Mouse (Mus musculus): ENCODE results near the gene Osgep. TPM values are rescaled to one million over a fixed set of nuclear protein-coding genes. Genes with fewer than 3 reads are reported as not detected.
"Not testable (repeated sequence)": the region's sequence is repeated elsewhere in the genome, so short reads cannot be mapped to it uniquely, and the experiment has no call there.

The Osgep gene
- total RNA-seq (2021): 10 to 100 TPM; 29.9 to 34.2 TPM

DNA sequence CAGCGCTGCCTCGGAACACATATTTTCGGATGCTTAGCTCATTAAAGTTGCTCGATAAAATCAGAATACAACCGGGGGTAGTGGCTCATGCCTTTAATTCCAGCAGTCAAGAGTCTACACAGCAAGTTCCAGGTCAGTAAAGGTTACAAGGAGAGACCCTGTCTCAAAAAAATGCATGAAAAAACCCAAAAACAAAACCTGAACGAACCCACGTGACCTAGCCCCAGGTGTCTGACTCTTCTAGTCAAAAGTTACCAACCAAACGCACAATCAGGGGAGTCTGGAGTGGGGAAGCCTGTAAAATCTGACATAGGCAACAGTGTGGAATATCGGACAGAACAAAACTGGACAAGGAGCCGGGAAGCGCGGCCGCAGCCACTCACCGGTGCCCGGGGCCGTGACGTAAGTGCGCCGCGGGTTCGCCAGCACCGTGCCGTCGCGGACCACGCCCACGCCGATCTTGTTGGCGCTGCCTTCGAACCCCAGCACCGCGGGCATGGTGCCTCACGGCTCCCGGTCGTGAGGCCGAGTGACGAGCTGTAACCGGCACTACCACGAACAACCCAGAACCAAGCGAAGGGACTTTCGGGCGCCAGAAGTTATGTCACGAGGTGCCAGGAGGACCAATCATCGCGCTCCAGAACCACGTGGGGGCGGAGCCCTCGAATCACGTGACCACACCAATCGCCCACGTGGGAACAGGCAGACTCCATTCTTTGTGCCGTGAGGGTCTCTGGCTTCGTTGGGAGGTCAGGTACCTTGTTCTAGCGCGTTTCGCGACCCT lies at the start of gene Osgep, which contains the start of gene Apex1:
Gene Osgep, minus strand, starts transcription at position 613 of the 784 bp plus-strand sequence.
Gene Apex1, plus strand, starts transcription at position 688 of the 784 bp plus-strand sequence.
- peak; percentile 97 to 98 for DNase-seq (ENCODE audit: extremely low spot score in 1 of 2, low spot score in 2 of 2)
- intact Hi-C loops (cut with DNase I): loop anchor here (5.0 kb wide), 1 partner anchor 97 kb away; no protein-coding TSS in a partner anchor

DNA sequence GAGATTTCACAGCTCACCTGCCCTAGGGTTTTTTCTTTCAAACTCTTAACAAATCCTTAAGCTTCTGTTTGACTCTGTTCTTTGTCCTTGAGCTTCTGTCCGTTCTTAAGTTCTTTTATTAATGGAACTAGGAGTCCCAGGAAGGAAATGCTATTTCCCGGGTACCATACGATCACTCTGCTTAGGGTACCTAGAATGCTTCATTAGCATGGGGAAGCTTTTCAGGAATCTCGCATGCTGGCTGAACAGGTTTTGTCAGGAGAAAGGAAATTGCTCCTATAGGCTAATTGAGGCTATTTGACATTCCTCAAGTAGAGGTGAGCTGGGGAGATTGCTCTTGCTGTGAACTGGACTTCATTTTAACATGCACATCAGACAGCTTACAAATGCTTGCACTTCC lies 49.0 kb upstream of the Osgep start:
- intact Hi-C loops (cut with DNase I): loop anchor here (10.0 kb wide), 1 partner anchor 91 kb away; no protein-coding TSS in a partner anchor
- no peak for DNase-seq (ENCODE audit: extremely low spot score in 1 of 2, low spot score in 2 of 2)

DNA sequence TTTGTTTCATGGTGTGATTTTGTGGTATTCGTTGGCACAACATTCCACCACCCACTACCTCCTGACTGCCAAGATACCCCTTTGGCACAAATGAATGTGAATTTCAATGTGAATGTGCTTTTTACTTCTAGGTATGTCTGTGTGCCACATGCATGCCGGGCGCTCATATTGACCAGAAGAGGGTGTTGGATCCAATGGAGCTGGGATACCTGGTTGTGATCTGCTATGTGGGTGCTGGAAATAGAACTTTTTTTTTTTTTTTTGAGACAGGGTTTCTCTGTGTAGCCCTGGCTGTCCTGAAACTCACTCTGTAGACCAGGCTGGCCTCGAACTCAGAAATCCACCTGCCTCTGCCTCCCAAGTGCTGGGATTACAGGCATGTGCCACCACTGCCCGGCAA lies 48.4 kb upstream of the Osgep start:
- intact Hi-C loops (cut with DNase I): loop anchor here (10.0 kb wide), 1 partner anchor 92 kb away; no protein-coding TSS in a partner anchor
- not testable (repeated sequence) for DNase-seq (ENCODE audit: extremely low spot score in 1 of 2, low spot score in 2 of 2)

DNA sequence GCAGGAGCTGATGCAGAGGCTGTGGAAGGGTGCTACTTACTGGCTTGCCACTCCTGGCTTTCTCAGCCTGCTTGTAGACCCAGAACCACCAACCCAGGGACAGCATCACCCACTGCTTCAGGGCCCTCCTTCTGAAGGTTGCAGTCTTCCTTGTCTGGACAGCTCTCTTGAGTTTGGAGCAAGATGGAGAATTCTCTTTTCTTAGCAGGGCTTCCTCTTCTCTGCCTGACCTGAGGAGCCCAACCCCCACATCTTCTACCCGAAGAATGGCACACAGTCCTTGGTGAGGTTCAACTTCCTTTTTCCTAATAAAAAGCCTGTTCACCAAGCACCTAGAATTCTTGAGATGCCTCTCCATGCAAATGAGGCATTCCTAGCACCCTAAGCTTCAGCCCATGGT lies 46.1 kb upstream of the Osgep start:
- no peak for DNase-seq (ENCODE audit: extremely low spot score in 1 of 2, low spot score in 2 of 2)
- intact Hi-C loops (cut with DNase I): loop anchor here (10.0 kb wide), 1 partner anchor 94 kb away; no protein-coding TSS in a partner anchor

DNA sequence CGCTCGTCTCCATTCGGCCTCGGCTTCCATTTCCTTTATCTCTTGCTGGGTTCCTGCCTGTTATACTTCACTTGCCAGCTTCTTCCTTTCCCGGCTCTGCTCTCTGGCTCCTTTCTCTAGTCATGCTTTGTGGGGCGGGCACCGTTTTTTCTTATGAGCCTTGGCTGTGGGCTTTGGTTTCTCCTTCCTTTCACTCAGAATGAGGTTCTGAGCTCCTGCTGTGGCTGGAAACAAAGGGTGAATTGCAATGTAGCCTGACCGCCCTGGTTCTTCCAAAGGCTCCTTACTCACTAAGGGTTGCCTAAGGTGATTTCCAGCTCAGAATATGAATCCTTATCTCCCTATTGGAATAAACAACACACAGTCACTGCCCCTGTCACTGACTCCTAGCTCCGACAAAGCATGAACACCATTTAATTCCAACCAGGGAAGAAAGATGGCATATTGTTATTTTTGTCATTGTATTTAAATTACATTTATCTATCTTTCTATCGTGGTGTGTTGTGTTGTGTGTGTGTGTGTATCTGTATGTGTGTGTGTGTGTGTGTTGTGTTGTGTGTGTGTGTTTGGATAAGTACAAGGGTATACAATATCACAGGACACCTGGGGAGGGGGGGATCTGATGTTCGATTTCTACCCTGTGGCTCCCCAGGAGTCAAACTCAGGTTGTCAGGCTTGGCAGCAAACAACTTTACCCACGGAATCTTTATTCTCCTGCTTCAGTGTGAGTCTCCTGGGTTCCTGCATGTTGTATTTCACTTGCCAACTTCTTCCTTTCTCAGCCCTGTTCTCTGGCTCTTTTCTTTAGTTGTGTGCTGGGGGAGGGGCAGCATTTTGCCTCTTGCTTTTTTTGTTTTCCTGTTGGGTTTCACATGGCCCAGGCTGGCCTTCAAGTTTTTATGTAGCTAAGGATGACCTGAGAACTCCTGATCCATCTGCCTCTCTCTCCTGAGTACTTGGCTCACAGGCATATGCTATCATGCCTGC lies 45.2 kb upstream of the Osgep start:
- DNase-seq (ENCODE audit: extremely low spot score in 1 of 2, low spot score in 2 of 2): peak; percentile 50 to 69
- intact Hi-C loops (cut with DNase I): loop anchor here (10.0 kb wide), 1 partner anchor 95 kb away; no protein-coding TSS in a partner anchor

DNA sequence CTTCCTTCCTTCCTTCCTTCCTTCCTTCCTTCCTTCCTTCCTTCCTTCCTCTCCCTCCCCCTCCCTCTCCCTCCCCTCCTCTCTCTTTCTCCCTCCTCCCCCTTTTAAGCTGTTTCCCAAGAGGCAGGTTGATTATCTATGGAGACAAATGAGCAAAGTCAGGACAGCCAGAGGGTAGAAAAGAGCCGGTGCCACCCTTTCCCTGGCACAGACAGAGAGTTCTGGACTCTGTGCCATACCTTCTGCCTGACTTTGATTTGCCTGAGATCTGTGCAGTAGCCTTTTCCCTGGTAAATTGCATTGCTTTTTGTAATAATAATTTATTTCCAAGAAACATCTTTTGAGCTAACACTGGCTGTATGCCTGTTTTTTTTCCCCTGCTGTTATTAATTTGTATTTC lies 44.3 kb upstream of the Osgep start:
- intact Hi-C loops (cut with DNase I): no loop called here
- no peak for DNase-seq (ENCODE audit: extremely low spot score in 1 of 2, low spot score in 2 of 2)

DNA sequence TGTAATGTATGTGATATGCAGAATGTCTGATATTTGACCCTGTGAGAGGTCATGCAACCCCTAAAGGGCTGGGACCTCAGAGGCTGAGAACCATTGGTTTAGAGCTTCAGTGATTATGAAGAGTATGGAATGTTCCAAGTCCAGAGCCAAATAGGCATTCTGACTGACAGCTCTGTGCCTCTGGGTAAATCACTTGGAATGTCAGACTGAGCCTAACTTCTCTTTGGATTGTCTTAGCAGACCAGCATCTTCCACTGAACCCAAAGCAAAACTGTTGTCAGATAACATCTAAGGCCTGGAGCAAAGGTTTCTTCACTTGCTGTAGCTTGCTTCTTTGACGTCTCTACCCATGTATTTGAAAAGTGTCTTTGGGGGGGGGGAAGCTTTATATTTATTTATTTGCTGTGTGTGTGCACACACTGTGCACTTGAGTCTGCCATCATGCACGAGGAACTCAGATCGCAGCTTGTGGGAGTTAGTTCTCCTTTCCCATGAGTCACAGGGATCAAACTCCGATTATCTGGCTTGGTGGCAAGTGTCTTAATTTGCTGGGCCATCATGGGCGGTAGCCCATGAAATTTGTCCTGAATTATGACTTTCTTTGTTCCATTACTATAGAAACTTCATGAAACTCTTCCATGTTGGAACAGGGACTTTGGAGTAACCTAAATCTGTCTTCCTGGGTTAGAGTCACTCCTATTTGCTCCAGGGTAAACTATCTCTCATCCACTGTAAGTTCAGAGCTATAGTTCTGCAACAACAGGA lies 43.7 kb upstream of the Osgep start:
- intact Hi-C loops (cut with DNase I): no loop called here
- DNase-seq (ENCODE audit: extremely low spot score in 1 of 2, low spot score in 2 of 2): no peak

DNA sequence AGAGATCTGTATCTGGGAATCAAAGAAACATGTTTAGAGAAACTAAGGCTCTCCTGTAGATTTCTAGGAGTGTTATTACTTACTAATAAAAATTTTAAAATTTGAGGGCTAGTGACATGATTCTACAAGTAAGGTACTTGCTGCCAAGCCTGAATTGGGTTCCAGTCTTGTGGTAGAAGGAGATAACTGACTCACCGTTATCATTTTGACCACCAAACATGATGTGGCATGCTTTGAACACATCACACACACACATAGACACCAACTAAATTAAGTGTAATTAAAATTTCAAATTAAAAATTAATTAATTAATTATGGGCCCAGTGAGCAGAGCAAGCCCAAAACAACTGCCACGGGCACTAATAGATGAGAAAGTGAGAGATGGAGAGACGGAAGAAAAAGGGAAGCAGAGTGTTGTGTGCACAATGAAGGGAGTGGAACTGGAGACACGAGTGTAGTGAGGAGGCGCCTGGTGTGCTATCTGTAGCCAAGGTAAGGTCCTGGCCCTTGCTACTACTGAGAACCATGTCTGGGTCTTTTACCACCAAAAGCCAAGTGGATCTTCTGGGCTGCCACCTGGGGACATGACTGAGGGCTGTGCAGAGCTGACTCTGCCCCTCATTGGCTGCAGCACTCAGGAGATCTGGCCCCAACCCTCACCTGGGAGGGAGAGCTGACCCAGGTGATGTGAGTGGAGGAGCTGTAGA lies 33.7 kb upstream of the Osgep start:
- intact Hi-C loops (cut with DNase I); DNase-seq (ENCODE audit: extremely low spot score in 1 of 2, low spot score in 2 of 2): not testable (repeated sequence)

DNA sequence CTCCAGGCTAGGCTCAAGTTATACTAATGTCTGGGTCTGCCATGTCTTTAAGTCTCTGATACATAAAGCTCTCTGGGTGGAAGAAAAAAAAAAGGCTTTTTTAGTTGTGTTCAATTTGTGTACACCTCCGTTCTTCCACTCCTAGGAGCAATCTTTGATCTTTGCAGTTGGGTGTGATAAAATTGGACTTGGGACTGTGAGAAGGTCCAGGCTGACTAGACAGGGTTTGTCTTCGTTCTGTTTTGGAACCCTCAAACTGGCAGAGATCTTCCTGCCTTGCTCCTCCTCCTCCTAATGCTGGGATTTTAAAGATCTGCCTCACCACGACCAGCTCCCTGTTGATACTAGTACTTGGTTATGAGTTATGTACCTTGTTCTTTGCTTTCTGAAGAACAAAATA lies 32.5 kb upstream of the Osgep start:
- DNase-seq (ENCODE audit: extremely low spot score in 1 of 2, low spot score in 2 of 2); intact Hi-C loops (cut with DNase I): not testable (repeated sequence)

DNA sequence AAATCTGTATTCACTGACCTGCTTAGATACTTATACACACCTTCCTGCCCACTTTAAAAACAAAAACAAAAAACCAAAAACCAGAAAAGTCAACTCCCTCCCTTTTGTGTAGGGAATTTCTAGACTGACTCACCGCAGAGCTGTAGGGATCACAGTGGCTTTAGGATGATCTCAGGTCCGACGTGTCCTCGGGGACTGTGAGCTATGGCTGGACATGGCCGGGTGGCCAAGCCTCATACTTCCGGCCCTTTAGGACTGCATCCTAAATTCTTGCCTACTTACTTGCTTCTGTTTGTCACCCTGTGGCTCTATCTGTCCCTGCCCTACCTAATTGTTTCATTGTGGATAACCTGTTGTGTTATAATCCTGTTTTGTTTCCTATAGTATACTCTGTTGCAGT lies 32.0 kb upstream of the Osgep start:
- DNase-seq (ENCODE audit: extremely low spot score in 1 of 2, low spot score in 2 of 2); intact Hi-C loops (cut with DNase I): not testable (repeated sequence)

DNA sequence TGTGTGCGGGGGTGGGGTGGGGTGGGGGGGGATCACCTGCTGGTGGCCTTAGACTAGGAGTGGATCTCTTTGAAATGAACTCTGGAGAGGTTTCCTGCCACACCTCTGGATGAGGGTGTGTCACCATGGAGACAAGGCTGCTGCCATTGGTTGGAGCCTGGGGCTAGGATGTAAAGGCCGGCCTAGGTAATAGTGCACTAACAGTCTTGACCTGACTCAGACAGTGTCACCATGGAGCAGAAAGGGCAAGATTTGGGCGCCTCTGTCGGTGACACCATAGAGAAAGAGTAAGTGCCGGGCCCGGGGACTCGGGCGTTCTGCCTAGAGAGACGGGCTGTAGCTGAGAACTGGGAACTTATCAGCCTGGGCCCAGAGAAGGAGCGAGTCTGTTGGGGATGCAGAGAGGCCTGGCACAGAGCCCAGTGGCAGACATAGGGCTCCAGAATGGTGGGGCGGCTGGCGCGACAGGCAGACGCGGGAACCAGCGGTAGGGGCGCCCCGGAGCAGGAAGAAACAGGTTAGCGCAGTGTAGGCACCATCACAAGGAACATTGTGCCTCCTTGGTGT lies 31.3 kb upstream of the Osgep start, which contains the start of gene Pnp2:
Gene Pnp2, plus strand, starts transcription at position 51 of the 567 bp plus-strand sequence.
- intact Hi-C loops (cut with DNase I): not testable (repeated sequence)
- peak; percentile 51 to 72 for DNase-seq (ENCODE audit: extremely low spot score in 1 of 2, low spot score in 2 of 2)

DNA sequence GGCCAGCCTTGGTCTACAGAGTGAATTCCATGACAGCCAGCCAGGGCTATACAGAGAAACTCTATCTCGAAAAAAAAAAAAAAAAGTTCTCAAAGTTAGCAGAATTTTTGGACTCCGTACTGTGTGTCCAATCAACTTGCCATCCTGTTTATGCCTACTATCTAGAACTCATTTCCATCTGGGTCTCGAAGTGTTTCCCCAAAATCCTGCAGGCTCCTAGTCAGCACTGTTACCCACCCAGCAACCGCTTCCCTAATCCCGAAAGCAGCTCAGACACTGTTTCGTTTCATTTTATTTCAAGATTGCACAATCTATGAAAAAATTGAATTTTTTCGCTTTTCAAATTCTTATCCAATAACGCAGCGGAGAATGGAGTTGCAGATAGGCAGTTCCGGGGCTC lies 30.8 kb upstream of the Osgep start:
- intact Hi-C loops (cut with DNase I): no loop called here
- DNase-seq (ENCODE audit: extremely low spot score in 1 of 2, low spot score in 2 of 2): no peak

DNA sequence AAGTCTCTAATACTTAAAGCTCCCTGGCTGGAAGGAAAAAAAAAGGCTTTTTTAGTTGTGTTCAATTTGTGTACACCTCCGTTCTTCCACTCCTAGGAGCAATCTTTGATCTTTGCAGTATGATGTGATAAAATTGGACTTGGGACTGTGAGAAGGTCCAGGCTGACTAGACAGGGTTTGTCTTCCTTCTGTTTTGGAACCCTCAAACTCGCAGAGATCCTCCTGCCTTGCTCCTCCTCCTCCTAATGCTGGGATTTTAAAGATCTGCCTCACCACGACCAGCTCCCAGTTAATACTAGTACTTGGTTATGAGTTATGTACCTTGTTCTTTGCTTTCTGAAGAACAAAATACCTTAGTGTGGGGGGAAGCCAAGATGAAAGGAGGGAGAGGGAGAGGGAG lies 20.8 kb upstream of the Osgep start:
- intact Hi-C loops (cut with DNase I); DNase-seq (ENCODE audit: extremely low spot score in 1 of 2, low spot score in 2 of 2): not testable (repeated sequence)

DNA sequence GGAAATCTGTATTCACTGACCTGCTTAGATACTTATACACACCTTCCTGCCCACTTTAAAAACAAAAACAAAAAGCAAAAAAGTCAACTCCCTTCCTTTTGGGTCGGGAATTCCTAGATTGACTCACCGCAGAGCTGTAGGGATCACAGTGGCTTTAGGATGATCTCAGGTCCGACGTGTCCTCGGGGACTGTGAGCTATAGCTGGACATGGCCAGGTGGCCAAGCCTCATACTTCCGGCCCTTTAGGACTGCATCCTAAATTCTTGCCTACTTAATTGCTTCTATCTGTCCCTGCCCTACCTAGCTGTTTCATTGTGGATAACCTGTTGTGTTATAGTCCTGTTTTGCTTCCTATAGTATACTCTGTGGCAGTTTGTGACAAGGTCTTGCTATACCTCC lies 20.4 kb upstream of the Osgep start:
- intact Hi-C loops (cut with DNase I); DNase-seq (ENCODE audit: extremely low spot score in 1 of 2, low spot score in 2 of 2): not testable (repeated sequence)

DNA sequence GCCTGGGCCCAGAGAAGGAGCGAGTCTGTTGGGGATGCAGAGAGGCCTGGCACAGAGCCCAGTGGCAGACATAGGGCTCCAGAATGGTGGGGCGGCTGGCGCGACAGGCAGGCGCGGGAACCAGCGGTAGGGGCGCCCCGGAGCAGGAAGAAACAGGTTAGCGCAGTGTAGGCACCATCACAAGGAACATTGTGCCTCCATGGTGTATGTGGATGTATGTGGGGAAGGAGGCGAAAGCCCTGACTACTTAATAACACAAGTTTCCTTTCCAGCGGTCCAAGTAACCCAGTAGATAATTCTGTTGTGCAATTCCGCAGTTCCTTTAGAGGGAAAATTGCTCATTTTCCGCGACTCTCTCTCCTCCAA lies 20.0 kb upstream of the Osgep start:
- intact Hi-C loops (cut with DNase I); DNase-seq (ENCODE audit: extremely low spot score in 1 of 2, low spot score in 2 of 2): not testable (repeated sequence)

DNA sequence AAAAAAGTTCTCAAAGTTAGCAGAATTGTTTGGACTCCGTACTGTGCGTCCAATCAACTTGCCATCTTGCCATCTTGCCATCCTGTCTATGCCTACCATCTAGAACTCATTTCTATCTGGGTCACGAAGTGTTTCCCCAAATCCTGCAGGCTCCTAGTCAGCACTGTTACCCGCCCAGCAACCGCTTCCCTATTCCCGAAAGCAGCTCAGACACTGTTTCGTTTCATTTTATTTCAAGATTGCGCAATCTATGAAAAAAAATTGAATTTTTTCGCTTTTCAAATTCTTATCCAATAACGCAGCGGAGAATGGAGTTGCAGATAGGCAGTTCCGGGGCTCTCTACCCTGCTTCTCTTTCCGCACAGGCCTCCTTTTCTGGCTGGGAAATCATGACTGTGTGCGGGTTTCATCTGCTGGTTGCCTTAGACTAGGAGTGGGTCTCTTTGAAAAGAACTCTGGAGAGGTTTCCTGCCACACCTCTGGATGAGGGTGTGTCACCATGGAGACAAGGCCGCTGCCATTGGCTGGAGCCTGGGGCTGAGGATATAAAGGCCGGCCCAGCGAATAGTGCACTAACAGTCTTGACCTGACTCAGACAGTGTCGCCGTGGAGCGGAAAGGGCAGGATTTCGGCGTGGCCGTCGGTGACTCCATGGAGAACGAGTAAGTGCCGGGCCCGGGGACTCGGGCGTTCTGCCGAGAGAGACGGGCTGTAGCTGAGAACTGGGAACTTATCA lies 19.4 kb upstream of the Osgep start, which contains the start of gene Gm49342:
Gene Gm49342, plus strand, starts transcription at position 586 of the 736 bp plus-strand sequence.
- peak; percentile 84 to 95 for DNase-seq (ENCODE audit: extremely low spot score in 1 of 2, low spot score in 2 of 2)
- intact Hi-C loops (cut with DNase I): no loop called here

DNA sequence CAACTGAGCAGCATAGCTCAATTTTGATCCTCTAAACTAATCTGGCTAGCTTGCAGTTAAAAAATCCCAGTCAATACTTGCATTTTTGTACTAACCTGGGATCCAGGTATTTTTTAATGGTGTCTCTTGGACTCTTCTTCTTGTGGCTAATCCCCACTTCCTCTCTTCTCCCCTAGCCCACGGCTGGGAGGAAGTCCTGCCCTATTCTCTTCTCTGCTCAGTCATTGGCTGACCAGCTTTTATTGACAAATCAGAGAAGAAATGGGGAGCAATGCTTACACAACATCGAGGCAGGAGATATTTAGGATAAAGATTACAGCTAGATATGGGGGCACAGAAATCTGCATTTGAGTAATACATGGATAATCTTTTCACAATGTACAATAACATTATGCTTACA lies 14.2 kb upstream of the Osgep start:
- intact Hi-C loops (cut with DNase I): no loop called here

More for the DNA sequence above, 14.2 kb upstream of the Osgep start:
- DNase-seq (ENCODE audit: extremely low spot score in 1 of 2, low spot score in 2 of 2): no peak
